In the genomic region with DNA sequence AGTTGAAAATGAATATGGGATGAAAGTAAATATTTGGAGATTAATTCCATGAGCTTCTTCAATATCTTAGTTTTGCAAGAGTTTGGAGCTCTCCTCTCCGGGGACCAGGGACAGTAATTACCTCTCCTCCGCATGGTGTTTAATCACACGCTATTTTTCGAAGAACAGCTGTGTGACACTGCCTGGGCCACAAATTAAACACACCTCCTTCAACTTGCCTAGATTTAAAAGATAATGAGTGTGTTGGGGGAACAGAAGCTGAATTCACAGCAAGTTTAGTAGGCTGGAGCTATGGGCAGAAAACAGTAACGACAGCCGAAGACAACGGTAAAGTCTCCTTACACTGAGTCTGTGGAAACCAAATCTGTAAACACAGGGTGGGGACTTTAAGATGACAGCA, we compare ENCODE assay signal across 25 mouse cellular contexts. TPM values are rescaled to one million over a fixed set of nuclear protein-coding genes. Genes with fewer than 3 reads are reported as not detected.
DNase-seq lines count a peak whose midpoint lies in the region; ATAC-seq lines count a peak whose summit lies in the region.
"Had no signal": no experiment of that assay in that cellular context is flagged by ENCODE, and none has a peak within 500 bp of the region (broad histone marks: within the 10 kb centered on the region; RNA-seq: fewer than 3 reads in every experiment).

No protein-coding gene starts in this region.

- no peak for ATAC-seq in kidney, embryonic 16.5 days (ENCODE audit: low FRiP score, low TSS enrichment)
- ATAC-seq in midbrain, embryonic 11.5 days (ENCODE audit: low FRiP score): peak; percentile 50
- ATAC-seq in midbrain, embryonic 13.5 days: no peak
- ATAC-seq: activated CD4-positive, CD25-positive, alpha-beta regulatory T cell, adult 4 months; CD4-positive, CD25-positive, alpha-beta regulatory T cell, adult 4 months; forebrain, embryonic 13.5 days; forebrain, embryonic 15.5 days; Patski had no signal

- peak; percentile 68 for DNase-seq in heart, adult 11 months
- DNase-seq in heart, adult 8-10 months (ENCODE audit: low spot score): no peak
- DNase-seq in kidney, postnatal 25 days: no peak
- DNase-seq in midbrain, embryonic 11.5 days (ENCODE audit: low spot score, missing footprints): peak; percentile 23
- DNase-seq in adrenal gland, adult 18-20 months (ENCODE audit: low spot score in 2 of 2): no peak
- DNase-seq: adrenal gland, adult 2 months; adrenal gland, postnatal 10 days; adrenal gland, postnatal 25 days; B cell, adult 2 months; cerebellum, adult 11-12 months; cerebellum, adult 2 months; cerebellum, adult 9-10 months; cerebellum, postnatal 10 days; cerebellum, postnatal 25 days had no signal

- H3K9ac ChIP-seq in kidney, embryonic 16.5 days (replicated peaks; ENCODE audit: low read length): no peak overlapping the region
- H3K9ac ChIP-seq in midbrain, embryonic 11.5 days (ENCODE audit: low read length): no peak overlapping the region
- H3K9ac ChIP-seq in midbrain, embryonic 13.5 days (replicated peaks): no peak overlapping the region
- H3K9ac ChIP-seq: embryonic facial prominence, embryonic 12.5 days; forebrain, embryonic 13.5 days; forebrain, embryonic 15.5 days had no signal

- H3K4me1 ChIP-seq in kidney, embryonic 16.5 days (ENCODE audit: insufficient read depth, low read length): no peaks in the 10 kb centered on the region
- H3K4me1 ChIP-seq in midbrain, embryonic 11.5 days (ENCODE audit: control insufficient read depth, insufficient read depth, low read length): no peaks in the 10 kb centered on the region
- H3K4me1 ChIP-seq in midbrain, embryonic 13.5 days (replicated peaks): peaks cover 5% of the 10 kb centered on the region; the same call in 1 of the 2 replicates
- H3K4me1 ChIP-seq: embryonic facial prominence, embryonic 10.5 days; embryonic facial prominence, embryonic 12.5 days; forebrain, embryonic 15.5 days had no signal

- WGBS in kidney, embryonic 16.5 days: 52% methylated on average over 7 of the region's 7 CpGs
- WGBS in midbrain, embryonic 11.5 days: 85% methylated on average over 7 of the region's 7 CpGs
- WGBS in midbrain, embryonic 13.5 days: 66% methylated on average over 7 of the region's 7 CpGs

- H3K9me3 ChIP-seq in kidney, embryonic 16.5 days (ENCODE audit: low read length): no peaks in the 10 kb centered on the region
- H3K9me3 ChIP-seq in midbrain, embryonic 11.5 days (ENCODE audit: control insufficient read depth, low read length): no peaks in the 10 kb centered on the region
- H3K9me3 ChIP-seq in midbrain, embryonic 13.5 days: no peaks in the 10 kb centered on the region
- H3K9me3 ChIP-seq: embryonic facial prominence, embryonic 10.5 days; embryonic facial prominence, embryonic 12.5 days; forebrain, embryonic 13.5 days; forebrain, embryonic 15.5 days had no signal

- no peak overlapping the region for H3K4me3 ChIP-seq in kidney, embryonic 16.5 days (ENCODE audit: low read length)
- H3K4me3 ChIP-seq in midbrain, embryonic 11.5 days (ENCODE audit: low read depth, low read length): no peak overlapping the region
- H3K4me3 ChIP-seq in midbrain, embryonic 13.5 days (replicated peaks): no peak overlapping the region
- H3K4me3 ChIP-seq: embryonic facial prominence, embryonic 10.5 days; embryonic facial prominence, embryonic 12.5 days; forebrain, embryonic 13.5 days; forebrain, embryonic 15.5 days had no signal

- peak overlapping the region; percentile 33; the same call in 1 of the 2 replicates for H3K27ac ChIP-seq in kidney, embryonic 16.5 days (ENCODE audit: low read length)
- no peak overlapping the region for H3K27ac ChIP-seq in midbrain, embryonic 11.5 days (ENCODE audit: low read depth, low read length)
- no peak overlapping the region for H3K27ac ChIP-seq in midbrain, embryonic 13.5 days
- H3K27ac ChIP-seq: embryonic facial prominence, embryonic 10.5 days; embryonic facial prominence, embryonic 12.5 days; forebrain, embryonic 13.5 days; forebrain, embryonic 15.5 days had no signal

- H3K4me2 ChIP-seq in kidney, embryonic 16.5 days (replicated peaks; ENCODE audit: low read depth, low read length): no peak overlapping the region
- H3K4me2 ChIP-seq in midbrain, embryonic 11.5 days: no peak overlapping the region
- no peak overlapping the region for H3K4me2 ChIP-seq in midbrain, embryonic 13.5 days (replicated peaks)
- H3K4me2 ChIP-seq: embryonic facial prominence, embryonic 12.5 days; forebrain, embryonic 13.5 days; forebrain, embryonic 15.5 days had no signal

- no peaks in the 10 kb centered on the region for H3K36me3 ChIP-seq in kidney, embryonic 16.5 days (ENCODE audit: insufficient read depth, low read length)
- H3K36me3 ChIP-seq in midbrain, embryonic 11.5 days (ENCODE audit: control insufficient read depth, insufficient read depth, low read length): no peaks in the 10 kb centered on the region
- H3K36me3 ChIP-seq in midbrain, embryonic 13.5 days: no peaks in the 10 kb centered on the region
- H3K36me3 ChIP-seq: embryonic facial prominence, embryonic 10.5 days; embryonic facial prominence, embryonic 12.5 days; forebrain, embryonic 15.5 days; G1E had no signal

- no peaks in the 10 kb centered on the region for H3K27me3 ChIP-seq in kidney, embryonic 16.5 days (ENCODE audit: insufficient read depth, low read length)
- no peaks in the 10 kb centered on the region for H3K27me3 ChIP-seq in midbrain, embryonic 11.5 days (ENCODE audit: control insufficient read depth, insufficient read depth, low read length)
- H3K27me3 ChIP-seq in midbrain, embryonic 13.5 days: no peaks in the 10 kb centered on the region
- H3K27me3 ChIP-seq: CH12.LX; embryonic facial prominence, embryonic 12.5 days; forebrain, embryonic 13.5 days; forebrain, embryonic 15.5 days had no signal

RNA-seq across cellular contexts. Expression of a gene that starts 35.7 kb away (rescaled TPM):
- total RNA-seq in heart, adult 8-10 months (2022): 1 to 10 TPM; 1.6 to 3.4 (median 2.1) TPM
- polyA plus RNA-seq in kidney, embryonic 16.5 days (2015; fragmentation: Nextera tagmentation; extraction: Ambion mirVana): 20.2 and 21.7 TPM in 2 replicates
- 17.5 and 19.9 TPM in 2 replicates for polyA plus RNA-seq in midbrain, embryonic 11.5 days (2014; fragmentation: Nextera tagmentation; extraction: Ambion mirVana)
- polyA plus RNA-seq in midbrain, embryonic 13.5 days (2015; fragmentation: Nextera tagmentation; extraction: Ambion mirVana): 48.2 and 53.3 TPM in 2 replicates
- 1 to 10 TPM; 2.2 to 2.6 TPM for total RNA-seq in adrenal gland, adult 18-20 months (2021)
- polyA plus RNA-seq: G1E, Patski had no signal

Comparison
In these comparisons a context has a peak if more than half of its experiments do, and no peak if none do; other contexts are left out.
1. DNase-seq: peak in heart, adult 11 months (single experiment) and midbrain, embryonic 11.5 days (single experiment); none in heart, adult 8-10 months (single experiment), kidney, postnatal 25 days (0 of 2) and adrenal gland, adult 18-20 months (0 of 2).